Mouse (Mus musculus) left cerebral cortex, adult 8-10 months (tissue): Measurements from ENCODE around the gene Mthfd2l. TPM values are rescaled to one million over a fixed set of nuclear protein-coding genes. Genes with fewer than 3 reads are reported as not detected.

ENCODE experiments used
- DNase-seq, 2 experiments: peaks; one replicate each; pipeline ENCODE4 v3.0.0; 2022; ENCODE audit warnings: low spot score in 2 of 2
- total RNA-seq, 4 experiments: library from RNA; stranded (reverse); gene quantifications; 2 replicates each; pipeline ENCODE4 v1.2.4; 2022

The Mthfd2l gene
- total RNA-seq, 4 experiments from 2014 or later = 16.5 to 20.0 (median 18.4) TPM

DNA sequence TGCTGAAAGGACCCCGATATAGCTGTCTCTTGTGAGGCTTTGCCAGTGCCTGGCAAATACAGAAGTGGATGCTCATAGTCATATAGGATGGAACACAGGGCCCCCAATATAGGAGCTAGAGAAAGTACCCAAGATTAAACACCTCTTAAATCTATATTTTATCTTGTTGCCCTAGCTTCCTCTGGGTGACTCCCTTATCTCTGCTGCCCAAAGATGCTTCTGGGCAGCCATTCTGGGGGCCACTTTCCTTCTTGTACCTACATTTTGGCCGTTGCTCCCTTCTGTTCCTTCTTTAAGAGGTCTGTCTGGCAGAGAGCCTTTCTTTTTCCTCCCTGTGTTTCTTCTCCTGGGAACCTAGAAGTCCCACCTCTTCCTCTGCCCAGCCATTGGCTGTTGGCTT lies 14.5 kb downstream of the Mthfd2l start:
- no peak for DNase-seq

DNA sequence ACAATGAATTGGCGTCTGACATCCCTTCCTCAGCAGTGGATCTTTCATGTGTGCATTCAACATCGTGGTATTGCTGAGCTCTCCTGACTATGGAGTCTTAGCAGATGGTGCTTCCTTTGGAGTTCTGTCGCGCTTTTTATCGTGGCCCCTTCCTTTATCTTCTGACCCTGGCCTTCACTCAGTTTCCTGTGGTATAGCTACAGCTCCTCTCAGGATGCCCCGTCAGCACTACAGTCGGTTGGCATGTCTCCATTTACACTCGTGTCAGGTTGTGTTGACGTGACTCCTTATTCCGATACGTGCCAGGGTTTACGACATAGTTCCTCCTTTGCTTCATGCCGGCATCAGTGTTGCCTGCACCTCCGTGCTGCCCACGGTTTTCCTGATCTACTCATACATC lies 18.6 kb downstream of the Mthfd2l start:
- DNase-seq = no peak

DNA sequence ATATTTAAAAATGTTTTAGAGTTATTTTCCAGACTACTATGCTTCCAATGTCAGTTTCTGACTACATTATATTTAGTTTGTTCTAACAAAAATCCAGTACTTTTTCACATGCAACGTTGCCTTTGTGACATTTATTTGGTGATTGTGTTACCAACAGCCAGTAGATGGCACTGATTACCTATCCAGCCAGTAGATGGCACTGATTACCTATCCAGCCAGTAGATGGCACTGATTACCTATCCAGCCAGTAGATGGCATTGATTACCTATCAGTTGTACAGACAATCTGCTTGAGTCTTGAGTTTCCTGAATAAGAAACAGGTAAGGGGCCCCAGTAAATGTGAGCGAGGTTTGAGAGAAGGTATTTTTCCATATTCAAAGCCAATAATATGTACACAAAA lies 20.6 kb downstream of the Mthfd2l start:
- peak in 1 of 2 experiments; percentile 26 for DNase-seq

DNA sequence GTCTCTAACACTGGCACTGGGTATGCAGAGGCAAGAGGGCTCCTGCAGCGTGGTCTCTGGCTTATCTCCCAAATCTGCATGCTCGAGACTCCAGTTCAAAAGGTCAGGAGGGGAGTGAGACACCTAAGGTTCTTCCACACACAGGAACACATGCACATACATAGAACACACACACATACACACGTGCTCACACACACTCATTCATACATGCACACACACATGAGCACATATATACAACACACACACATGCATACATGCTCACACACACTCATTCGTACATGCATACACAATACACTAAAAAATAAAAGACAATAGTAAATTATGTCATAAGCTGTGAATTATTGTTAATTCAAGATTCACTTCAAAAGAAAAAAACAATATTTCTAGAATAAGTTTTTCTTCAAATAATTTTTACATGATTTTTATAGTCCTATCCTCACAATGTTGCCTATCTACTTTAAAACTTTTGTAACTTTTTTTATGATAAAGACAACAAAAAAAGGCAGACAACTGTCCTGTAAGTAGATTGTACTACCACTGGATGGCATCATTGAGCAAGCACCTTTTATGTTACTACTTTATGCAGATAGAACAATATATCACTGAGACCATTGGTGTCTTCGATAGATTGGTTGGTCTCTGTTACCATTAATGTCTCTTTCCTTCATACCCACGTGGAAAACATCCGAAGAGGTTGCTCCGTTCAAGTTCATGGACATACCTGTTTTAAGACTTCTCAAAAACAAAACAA lies 22.0 kb downstream of the Mthfd2l start:
- DNase-seq = no peak

DNA sequence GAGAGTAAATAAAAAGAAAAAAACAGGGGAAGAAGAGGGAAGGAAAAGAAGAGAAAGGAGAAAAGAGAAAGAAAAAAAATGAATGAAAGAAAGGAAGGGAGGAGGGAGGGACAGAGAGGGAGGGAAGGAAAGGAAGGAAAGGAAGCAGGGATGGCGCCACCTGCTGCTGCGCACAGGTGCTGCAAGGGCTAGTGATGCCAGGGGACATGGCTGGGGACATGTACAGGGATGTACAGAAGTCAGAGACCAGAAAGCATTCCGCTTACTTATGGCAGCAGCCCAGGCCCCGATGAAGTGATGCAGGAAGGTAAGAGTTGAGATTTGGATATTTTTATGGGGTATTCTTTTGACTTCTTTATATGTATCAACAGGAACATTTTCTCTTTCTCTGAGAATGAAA lies 33.4 kb downstream of the Mthfd2l start:
- DNase-seq = no peak

DNA sequence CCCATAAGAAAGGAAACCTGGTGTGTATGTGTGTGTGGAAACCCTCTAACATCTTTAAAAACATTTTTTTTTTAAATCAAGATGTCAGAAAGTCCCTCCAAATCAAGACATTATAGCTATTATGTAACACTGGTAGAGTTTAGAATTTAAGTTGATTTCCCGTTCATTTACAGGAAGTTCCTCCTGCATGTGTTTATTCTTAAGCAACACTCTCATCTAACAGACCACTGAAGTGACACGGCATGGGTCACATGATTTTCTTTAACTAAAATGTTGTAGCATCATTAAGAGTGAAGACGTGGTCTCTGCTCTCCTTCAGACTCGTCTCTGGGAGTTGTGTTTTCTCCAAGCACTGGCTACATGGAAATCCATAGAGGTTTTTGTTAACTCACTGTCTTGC lies 33.8 kb downstream of the Mthfd2l start:
- DNase-seq = no peak

DNA sequence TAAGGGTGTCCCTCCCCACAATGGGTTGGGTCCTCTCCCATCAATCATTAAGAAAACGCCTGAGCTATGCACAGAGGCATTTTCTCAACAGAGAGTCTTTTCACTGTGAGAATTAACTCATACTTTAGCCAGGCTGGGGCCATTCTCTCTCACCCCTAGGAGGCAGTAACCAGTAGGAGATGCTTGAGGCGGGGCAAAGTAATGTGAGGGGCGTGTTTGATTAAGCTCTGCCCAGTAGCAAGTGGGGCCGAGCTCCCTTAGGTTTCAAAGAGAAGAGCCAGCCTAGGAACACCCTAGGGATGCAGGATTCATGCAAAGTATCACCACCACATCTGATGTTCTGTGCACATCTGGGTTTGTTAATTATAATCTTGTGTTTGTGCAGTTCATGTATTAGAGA lies 34.5 kb downstream of the Mthfd2l start:
- no peak for DNase-seq

DNA sequence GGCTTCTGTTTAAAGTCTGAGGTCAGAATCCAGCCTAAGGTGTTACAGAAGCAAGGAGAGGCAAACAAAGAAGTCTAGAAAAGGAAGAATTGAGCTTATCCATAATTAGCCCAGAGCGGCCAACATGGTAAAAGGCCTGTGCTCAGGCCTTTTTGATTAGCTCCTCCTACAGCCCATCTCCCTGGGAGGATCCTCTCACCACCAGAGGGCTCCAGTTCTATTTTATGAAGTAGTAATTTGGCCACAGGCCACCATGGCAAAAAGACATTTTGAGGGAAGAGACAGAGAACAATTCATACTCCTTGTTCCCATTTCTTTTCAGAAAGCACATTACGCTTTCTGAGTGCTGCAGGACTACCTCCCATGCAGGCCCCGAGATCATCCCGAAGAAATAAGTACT lies 46.3 kb downstream of the Mthfd2l start:
- peak; percentile 15 to 34 for DNase-seq

DNA sequence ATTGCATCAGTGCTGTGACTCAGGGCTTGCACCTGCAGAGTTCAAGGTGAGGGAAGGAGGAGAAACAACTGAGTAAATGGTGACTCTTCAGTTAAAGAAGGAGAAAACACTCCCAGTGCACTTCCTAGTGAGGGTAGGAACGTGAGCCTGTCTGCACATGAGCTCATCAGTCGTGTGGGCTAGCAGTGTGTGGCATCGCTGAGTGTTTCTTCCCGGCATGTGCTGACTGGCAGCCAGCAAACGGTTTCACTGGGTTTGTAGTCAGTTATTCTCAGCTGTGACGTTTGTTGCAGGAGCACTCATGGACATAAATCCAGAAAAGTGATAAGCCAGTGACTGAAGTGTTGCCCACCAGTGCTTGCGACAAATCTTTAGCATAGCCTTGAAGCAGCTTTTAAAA lies 49.4 kb downstream of the Mthfd2l start:
- DNase-seq = no peak

DNA sequence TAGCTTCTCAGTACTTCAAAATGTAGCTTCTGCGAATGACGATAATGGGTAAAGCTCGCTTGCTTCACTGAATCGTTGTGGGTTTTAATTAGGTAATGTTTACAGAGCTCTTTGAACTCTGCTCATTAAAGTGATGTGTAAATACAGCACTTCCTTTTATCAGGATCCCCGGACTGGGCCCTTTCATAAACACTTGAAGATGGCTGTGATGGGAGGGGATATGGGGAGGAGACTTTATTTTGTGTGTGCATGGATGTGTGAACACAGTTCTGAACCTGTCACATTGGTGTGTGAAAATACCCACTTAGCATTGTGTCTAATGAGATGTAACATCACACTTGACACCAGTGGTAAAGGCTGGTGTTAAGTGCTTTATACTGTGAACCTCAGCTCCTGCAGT lies 56.7 kb downstream of the Mthfd2l start:
- no peak for DNase-seq

DNA sequence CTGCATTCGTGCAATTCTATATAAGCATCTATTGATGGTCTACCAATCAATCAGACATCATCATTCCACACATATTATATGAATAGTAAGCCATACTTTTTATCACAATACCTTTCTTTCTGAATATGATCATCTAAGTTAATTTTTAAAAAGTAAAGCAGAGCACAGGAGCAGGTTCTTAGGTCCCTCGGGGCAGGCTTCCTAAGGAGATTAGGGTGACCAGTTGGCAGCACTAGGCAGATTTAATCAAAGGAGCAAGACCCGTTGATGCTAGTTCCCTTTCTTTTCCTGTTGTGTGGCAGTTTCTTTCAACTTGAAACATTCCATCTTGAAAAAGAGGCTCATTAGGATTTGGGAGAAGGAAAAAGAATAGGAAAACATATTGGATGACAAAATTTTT lies 57.2 kb downstream of the Mthfd2l start:
- no peak for DNase-seq

DNA sequence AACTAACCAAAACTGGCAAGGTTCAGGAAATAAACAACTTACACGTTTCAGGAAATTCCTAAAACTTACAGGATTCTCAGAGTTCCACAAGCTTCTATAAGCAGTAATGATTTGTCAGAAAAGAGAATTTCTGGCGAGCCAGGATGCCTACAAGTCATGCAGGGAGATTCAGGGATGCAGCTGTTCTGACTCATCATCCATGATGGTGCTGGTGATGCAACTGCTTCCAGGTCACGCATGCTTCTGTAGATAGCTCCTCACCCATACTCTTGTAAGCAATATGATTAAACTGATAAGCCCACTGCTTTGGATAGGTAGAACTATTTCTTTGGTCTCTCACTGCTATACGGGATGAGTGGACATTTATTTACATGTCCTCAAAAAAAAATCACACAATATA lies 57.7 kb downstream of the Mthfd2l start:
- DNase-seq = no peak

DNA sequence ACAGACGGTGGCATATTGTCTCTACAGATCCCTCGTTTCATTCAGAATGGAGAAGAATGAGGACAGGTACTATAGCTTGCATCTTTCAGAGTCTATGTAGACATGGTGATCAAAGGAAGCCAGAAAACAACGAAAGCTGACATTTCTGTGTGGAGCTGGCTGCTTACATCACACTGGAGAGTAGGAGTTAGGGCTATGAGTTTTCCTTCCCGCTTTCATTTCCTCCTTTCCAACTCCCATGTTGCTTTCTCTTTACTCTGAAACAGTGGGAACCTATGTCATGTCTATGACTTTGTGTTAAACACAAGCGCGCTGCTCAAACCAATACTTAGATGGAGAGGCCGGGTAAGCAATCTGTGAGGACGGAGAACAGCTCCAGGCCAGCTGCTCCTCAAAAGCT lies 69.0 kb downstream of the Mthfd2l start:
- no peak for DNase-seq

DNA sequence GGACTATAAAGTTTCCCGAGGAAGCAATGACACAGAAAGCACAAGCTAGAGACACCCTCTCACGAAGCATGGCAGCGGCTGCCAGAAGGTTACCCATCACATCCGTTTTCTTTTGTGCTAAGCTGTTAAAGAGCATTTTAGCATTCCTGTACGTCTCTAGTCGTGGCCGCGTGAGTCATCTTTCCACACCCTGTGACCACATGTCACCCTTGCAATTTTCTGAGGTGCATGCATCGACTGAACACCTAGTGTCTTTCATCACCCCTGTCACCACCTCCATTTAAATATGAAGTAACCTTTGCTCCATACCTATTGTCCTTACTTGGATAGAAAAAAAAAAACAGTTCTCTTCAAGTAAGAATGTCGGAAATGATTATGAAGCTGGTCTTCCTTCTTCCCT lies 84.3 kb downstream of the Mthfd2l start:
- no peak for DNase-seq

DNA sequence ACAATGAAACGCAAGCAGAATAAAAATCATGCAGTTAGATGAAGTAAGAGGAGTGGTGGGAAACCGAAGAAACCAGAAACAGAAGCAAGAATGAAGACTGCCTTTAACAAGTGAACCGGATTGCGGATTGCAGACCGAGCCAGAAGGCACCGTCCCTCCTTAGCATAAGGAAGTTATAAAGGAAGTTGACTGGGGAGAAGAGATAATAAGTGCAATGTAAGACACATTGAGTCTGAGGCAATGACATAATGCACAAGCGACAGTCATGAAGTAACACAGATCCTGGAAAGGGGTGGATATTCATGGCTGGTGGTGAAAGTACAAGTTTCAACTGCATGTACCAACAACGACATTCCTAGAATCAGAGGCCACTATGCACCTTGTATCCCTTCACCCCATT lies 92.2 kb downstream of the Mthfd2l start:
- DNase-seq = no peak

DNA sequence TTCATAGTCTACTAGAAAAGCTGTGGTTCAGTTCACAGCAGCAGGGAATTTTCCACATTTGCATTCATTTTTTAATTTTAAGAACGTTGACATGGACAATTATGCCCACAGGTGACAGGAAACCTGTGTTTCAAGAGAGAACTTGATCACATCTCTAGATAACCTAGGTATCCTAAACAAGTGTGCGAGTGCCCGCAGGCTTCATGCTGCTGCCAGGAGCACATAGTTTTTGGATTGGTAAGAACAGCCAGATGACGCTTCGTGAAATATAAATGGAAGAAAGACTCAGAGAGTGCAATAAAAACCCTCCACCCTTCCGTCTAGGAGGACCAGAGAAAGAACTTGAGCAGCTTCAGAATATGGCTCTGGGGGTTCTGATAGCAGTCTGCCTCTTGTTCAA lies 96.2 kb downstream of the Mthfd2l start, which contains the start of gene Epgn:
TSS of gene Epgn (plus strand) at position 301 of the 400 bp plus-strand sequence.
- DNase-seq = no peak

DNA sequence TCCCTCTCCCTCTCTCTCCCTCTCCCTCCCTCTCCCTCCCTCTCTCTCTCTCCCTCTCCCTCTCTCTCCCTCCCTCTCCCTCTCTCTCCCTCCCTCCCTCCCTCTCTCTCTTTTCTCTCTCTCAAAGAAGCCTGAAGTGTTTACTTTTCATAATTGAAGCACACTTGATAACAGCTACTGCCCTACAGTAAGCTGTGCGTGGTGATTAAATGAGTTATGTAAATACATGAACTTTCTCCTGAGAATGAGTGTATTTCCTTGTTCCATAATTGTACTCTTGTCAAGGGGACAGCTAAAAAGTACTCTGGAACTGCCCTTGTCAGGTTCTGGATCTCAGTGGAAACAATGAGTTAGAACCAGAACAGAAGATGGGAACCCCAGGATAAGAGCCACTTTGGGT lies 96.9 kb downstream of the Mthfd2l start:
- no peak for DNase-seq

DNA sequence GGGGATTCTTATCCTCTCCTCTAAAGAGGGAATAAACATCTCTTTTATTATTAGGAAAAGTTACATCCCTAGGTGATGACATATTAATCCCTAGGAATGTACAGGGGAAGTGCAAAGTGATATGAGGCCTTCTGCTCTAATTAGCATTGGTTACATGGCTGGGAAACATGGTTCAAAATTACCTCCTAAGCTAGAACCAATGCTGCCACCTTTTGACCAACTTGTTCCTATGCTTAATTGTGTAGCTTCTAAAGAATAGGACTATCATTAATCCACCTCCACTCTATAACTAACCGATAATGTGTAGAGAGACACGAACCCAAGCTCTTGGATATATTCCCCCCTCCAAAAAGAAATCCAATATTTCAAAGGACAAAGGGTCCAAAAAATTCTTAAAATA lies 99.7 kb downstream of the Mthfd2l start:
- DNase-seq = no peak

DNA sequence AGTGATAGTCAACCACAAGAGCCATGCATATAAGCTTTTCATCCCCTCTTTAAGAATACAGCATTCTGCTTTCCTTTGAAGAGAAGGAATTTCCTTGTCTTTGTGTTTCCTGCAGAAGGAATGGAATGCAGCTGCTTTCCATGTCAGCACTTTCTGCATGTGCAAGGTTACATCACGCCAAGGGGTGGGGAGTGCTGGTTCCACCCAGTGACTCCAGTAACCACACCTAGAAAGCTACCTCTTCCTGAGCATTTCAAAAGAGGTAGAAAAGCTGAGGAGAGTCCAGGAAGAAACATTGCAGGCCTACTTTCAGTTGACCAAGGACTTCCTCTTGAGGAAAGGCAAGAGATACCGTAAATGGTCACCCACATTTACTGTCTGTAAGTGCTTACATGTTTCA lies 104.4 kb downstream of the Mthfd2l start:
- DNase-seq = no peak

DNA sequence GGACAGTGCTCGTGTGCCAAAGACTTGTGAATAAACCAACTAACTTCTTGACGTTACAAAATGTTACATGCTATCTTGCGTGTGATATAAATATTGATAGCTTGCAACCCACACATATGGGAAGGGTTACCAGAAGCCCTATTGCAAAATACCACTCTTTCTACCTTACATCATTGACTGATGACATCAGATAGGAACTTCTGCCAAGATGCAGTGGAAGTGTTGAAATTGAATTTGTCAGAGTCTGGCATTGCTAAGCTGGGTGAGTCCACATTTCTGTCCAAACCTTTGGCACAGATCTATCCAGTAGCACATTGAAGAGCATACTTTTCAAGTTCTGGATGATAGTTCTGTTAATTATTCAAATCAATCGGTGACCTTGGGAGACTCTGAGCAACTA lies 105.7 kb downstream of the Mthfd2l start:
- DNase-seq = no peak

DNA sequence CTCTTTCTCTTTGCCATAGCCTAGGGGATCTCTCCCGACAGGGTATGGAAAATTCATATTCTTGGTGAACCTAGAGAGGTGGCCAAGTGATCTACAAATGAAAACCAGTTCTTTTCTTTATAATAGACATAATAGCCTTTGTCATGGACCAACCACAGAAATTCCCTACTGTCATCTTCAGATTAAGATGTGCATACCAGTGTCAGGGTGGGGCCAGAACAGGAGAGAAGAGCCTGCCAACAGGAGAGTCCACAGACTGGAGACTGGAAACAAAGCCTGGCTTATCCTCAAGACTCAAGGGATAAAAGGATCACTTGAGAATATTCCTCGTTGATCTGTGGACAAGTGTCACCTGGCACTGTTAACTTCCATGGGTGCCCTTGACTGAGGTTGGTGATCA lies 106.8 kb downstream of the Mthfd2l start:
- no peak for DNase-seq

DNA sequence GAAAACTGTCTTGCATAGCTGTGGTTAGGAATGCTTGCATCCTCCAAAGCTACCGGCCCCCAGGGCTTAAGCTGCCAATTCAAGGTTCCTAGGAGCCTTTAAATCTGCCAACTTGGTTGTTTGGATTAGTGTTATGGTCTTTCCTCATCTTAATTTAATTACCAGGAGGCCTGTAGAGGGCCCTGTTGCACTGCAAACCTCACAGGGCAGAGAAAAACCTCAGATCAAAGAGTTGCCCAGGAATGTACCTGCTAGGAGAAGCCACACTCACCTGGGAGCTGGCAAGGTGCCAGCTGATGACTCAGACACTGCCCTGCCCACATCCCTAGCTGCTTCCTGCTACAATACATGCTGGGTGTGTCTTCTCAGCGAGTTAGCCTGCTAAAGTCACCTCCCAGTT lies 107.6 kb downstream of the Mthfd2l start:
- DNase-seq = peak in 1 of 2 experiments; percentile 4

DNA sequence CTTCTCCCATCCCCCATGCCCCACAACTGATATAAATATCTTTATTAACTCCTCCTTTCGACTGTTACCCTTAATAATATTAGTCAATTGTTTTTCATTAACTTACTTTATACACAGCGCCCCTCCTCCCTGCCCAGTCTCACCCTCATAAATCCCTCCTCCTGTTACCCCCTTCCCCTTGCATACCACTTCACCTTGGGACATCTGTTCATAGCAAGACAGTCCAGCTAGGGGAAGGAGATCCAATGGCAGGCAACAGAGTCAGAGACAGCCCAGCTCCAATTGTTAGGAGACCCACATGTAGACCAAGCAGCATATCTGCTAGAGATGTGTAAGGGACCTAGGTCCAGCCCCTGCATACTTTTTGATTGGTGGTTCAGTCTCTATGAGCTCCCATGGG lies 108.0 kb downstream of the Mthfd2l start:
- DNase-seq = no peak

DNA sequence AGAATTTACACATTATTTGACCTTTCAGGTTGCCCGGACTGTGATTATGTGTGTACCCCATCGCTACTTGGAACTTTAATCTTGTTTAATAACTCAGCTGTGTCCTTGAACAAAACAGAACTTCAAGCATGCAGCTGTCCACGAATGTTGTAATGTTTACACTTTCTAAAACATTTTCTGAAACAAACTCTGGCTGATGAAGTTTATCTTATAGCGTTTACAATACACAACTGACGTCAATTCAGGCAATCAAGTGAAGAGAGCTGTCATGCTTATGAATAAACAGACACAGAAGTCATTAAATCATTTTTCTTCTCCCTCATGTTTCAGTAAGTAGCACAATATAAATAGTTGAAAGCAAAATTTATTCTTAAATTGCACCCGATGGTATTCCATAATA lies 117.1 kb downstream of the Mthfd2l start:
- DNase-seq = no peak
